Mouse (Mus musculus): ENCODE data around the gene Arxes1. TPM values are rescaled to one million over a fixed set of nuclear protein-coding genes. Genes with fewer than 3 reads are reported as not detected.
"Not testable (repeated sequence)": the region's sequence is repeated elsewhere in the genome, so short reads cannot be mapped to it uniquely, and the experiment has no call there.

Gene Arxes1
- polyA plus RNA-seq, 1 experiment from 2014 or later = 34.7 TPM

DNA sequence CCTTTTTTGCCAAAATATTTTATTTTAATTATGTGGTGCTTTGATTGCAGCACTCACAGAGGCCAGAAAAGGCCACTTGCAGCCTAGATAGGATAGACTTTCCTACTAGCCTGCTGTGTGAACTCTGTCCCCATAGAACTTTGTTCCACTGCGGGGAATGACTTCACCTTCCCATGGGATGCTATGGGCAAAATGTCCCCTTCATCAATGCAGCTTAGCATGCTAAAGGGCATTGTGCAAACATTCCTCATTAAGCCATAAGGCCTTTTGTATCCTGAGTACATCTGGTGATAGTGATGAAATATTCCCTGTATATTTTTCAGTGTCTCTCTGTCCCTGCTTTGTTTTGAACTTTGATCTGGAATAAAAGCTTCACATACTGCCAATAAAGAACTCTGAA lies 10.6 kb downstream of the Arxes1 start:
- WGBS = 80% methylated on average over 1 of the region's 1 CpGs

DNA sequence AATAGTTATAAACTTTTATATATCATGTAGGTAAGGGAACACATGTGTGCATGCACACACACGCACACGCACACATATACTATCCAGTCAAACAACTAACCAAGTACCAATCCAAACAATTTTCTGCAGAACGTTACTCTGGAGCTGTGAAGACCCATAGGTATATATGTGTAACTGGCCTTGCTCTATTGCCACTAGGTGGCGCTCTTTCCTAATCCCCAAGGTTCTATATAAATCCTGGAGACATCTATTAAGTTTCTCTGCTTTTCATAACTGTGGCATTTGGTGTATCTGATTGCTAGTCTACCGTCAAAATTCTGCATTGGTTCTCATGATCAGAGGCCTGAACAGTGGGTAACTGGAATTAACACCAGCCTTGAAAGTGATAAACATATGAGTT lies 14.4 kb downstream of the Arxes1 start:
- Histone ChIP-seq H3K9ac (replicated peaks; ENCODE audit: low read length) (no peak overlapping the region), H3K36me3 (ENCODE audit: insufficient read depth, low read length) (no peaks in the 10 kb centered on the region), H3K4me1 (ENCODE audit: insufficient read depth, low read length) (no peaks in the 10 kb centered on the region), H3K4me2 (replicated peaks; ENCODE audit: low read depth, low read length) (no peak overlapping the region), H3K4me3 (ENCODE audit: low read length) (no peak overlapping the region), H3K27me3 (ENCODE audit: insufficient read depth, low read length) (peaks cover 19% of the 10 kb centered on the region; the same call in 1 of the 2 replicates), H3K27ac (ENCODE audit: low read length) (no peak overlapping the region), H3K9me3 (ENCODE audit: low read length) (no peaks in the 10 kb centered on the region)
- ATAC-seq (ENCODE audit: low FRiP score, low TSS enrichment) = peak; percentile 51; the same call in 1 of the 2 replicates
- 17% methylated on average over 5 of the region's 5 CpGs for WGBS

More for the DNA sequence above, 10.6 kb downstream of the Arxes1 start:
- H3K4me1 ChIP-seq (ENCODE audit: insufficient read depth, low read length) = no peaks in the 10 kb centered on the region
- no peak overlapping the region for H3K9ac ChIP-seq (replicated peaks; ENCODE audit: low read length)
- H3K36me3 ChIP-seq (ENCODE audit: insufficient read depth, low read length) = no peaks in the 10 kb centered on the region
- H3K27ac ChIP-seq (ENCODE audit: low read length) = no peak overlapping the region
- H3K4me3 ChIP-seq (ENCODE audit: low read length) = no peak overlapping the region
- peaks cover 16% of the 10 kb centered on the region; the same call in 1 of the 2 replicates for H3K27me3 ChIP-seq (ENCODE audit: insufficient read depth, low read length)
- H3K4me2 ChIP-seq (replicated peaks; ENCODE audit: low read depth, low read length) = no peak overlapping the region
- ATAC-seq (ENCODE audit: low FRiP score, low TSS enrichment) = no peak
- H3K9me3 ChIP-seq (ENCODE audit: low read length) = no peaks in the 10 kb centered on the region

DNA sequence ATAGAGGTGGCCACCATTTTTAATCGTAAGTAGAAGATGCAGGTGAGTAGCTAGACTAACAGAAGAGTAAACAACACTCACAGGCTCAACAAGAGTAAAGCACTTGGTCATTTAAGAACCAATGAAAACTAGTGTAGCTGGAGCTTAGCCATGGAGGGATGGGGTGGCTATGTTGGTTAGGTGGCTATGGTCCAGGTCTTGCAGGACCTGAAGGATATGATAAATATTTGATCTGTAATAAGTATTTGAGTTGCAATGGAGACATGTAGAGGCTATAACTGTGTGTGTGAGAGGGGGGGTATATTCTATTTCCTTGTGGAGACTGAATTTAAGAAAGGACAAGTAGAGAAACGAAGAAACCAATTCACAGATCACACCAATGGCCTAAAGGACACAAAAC lies 18.1 kb downstream of the Arxes1 start:
- H3K9me3 ChIP-seq (ENCODE audit: low read length) = no peaks in the 10 kb centered on the region
- no peak for ATAC-seq (ENCODE audit: low FRiP score, low TSS enrichment)
- 75% methylated on average over 2 of the region's 2 CpGs for WGBS

DNA sequence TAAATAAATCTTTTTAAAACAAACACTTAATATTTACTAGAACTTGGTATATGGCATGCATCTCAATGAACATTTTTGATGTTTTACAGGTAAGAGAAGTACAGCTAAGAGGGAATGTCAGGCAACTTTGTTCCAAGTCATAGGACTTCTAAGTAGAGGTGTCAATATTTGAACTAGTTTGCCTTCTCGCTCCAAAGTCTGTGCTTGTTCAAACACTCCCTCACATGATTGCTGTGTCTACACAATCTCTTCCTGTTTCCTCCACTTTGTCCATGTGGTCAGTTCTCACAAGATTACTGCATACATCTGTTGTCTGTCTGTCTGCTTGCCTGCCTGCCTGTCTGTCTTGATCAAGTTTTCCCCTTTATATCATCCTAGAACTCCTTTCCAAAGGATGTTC lies 27.5 kb downstream of the Arxes1 start:
- Histone ChIP-seq H3K27ac (ENCODE audit: low read length) (no peak overlapping the region), H3K4me3 (ENCODE audit: low read length) (no peak overlapping the region), H3K4me1 (ENCODE audit: insufficient read depth, low read length) (no peaks in the 10 kb centered on the region), H3K9me3 (ENCODE audit: low read length) (no peaks in the 10 kb centered on the region), H3K9ac (replicated peaks; ENCODE audit: low read length) (no peak overlapping the region), H3K36me3 (ENCODE audit: insufficient read depth, low read length) (no peaks in the 10 kb centered on the region), H3K4me2 (replicated peaks; ENCODE audit: low read depth, low read length) (no peak overlapping the region), H3K27me3 (ENCODE audit: insufficient read depth, low read length) (peaks cover 5% of the 10 kb centered on the region)
- WGBS = 74% methylated on average over 1 of the region's 1 CpGs
- no peak for ATAC-seq (ENCODE audit: low FRiP score, low TSS enrichment)

More for the DNA sequence above, 18.1 kb downstream of the Arxes1 start:
- Histone ChIP-seq H3K9ac (replicated peaks; ENCODE audit: low read length) (no peak overlapping the region), H3K4me2 (replicated peaks; ENCODE audit: low read depth, low read length) (no peak overlapping the region), H3K36me3 (ENCODE audit: insufficient read depth, low read length) (no peaks in the 10 kb centered on the region), H3K27ac (ENCODE audit: low read length) (no peak overlapping the region), H3K4me3 (ENCODE audit: low read length) (no peak overlapping the region), H3K27me3 (ENCODE audit: insufficient read depth, low read length) (peaks cover 15% of the 10 kb centered on the region; the same call in 1 of the 2 replicates), H3K4me1 (ENCODE audit: insufficient read depth, low read length) (no peaks in the 10 kb centered on the region)

DNA sequence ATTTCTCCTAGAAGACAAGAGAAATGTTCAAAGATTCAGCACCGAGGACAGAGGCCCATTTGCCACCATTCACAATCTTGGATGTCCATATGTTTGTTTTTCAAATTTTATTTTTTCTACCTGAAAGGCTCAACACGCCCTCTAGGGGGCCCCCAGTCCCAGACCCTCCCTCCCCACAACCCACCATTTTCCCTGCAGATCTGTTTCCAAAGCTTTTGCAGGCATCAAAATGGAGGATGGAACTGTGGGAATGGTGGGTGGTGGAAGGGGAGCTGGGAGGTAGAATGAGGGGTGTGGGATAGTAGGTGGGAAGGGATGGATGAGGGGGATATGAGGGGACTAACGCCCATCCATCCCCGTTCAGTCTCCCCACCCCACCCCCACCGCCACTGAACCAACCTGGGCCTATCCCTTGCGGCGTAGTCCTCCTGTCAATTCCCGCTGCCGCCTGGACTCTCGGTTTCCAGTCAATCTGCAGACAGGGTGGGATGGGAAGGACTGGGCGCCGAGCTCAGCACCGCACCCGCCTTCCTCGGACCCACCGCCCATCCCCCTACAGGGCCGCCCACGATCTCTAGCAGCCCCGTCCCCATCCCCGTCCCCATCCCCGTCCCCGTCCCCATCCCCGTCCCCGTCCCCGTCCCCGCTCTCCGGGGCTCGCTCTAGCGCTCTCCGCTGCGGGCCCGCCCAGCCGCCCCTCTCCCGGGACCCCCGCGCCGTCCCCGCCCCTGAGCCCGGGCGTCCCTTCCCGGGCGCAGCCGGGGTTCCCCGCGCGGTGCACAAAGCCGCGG lies 34.2 kb downstream of the Arxes1 start:
- H3K4me3 ChIP-seq (ENCODE audit: low read length) = peak overlapping the region; percentile 31
- ATAC-seq (ENCODE audit: low FRiP score, low TSS enrichment) = peak; percentile 76
- H3K9ac ChIP-seq (replicated peaks; ENCODE audit: low read length); H3K4me1 ChIP-seq (ENCODE audit: insufficient read depth, low read length); H3K27me3 ChIP-seq (ENCODE audit: insufficient read depth, low read length); H3K36me3 ChIP-seq (ENCODE audit: insufficient read depth, low read length); H3K9me3 ChIP-seq (ENCODE audit: low read length); H3K27ac ChIP-seq (ENCODE audit: low read length): not testable (repeated sequence)
- 21% methylated on average over 17 of the region's 48 CpGs for WGBS
- peak overlapping the region; percentile 38 for H3K4me2 ChIP-seq (replicated peaks; ENCODE audit: low read depth, low read length)

DNA sequence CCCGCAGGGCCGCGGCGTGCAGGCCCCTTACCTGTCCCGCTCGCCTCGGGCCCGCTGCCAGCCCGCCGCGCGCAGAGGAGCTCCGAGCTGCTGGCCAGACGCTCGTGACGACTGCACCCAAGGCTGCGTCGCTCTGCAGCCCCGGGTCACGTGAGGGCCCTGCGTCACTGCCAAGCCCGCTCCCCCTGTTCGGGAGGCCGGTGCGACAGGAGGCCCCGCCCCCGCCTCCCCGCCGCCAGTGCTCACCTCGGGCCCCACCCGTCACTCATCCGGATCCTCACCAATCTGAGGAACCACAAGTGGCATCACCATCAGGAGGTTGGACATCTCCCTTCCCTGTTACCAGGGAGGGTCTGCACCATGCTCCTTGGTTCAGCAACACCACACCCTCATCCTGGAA lies 34.9 kb downstream of the Arxes1 start, which contains the start of gene Bex2:
Gene Bex2 (minus strand): TSS at position 217 of the 400 bp plus-strand sequence.
- ATAC-seq (ENCODE audit: low FRiP score, low TSS enrichment) = peak; percentile 98
- Histone ChIP-seq H3K4me2 (replicated peaks; ENCODE audit: low read depth, low read length) (peak within 1 kb of the TSS; percentile 38), H3K4me3 (ENCODE audit: low read length) (peak within 1 kb of the TSS; percentile 31)
- not testable (repeated sequence) for H3K9ac ChIP-seq (replicated peaks; ENCODE audit: low read length); H3K27me3 ChIP-seq (ENCODE audit: insufficient read depth, low read length); H3K4me1 ChIP-seq (ENCODE audit: insufficient read depth, low read length); H3K36me3 ChIP-seq (ENCODE audit: insufficient read depth, low read length); H3K9me3 ChIP-seq (ENCODE audit: low read length); H3K27ac ChIP-seq (ENCODE audit: low read length)
- WGBS = 10% methylated on average over 6 of the region's 32 CpGs

Other genes with a start within 250 kb of the Arxes1 start
- gene Bhlhb9, start 235.8 kb upstream of the Arxes1 start, polyA plus RNA-seq (2015; fragmentation: Nextera tagmentation; extraction: Ambion mirVana) = 53.8 and 55.5 TPM in 2 replicates
- gene Gprasp2, start 194.3 kb upstream of the Arxes1 start, polyA plus RNA-seq (2015; fragmentation: Nextera tagmentation; extraction: Ambion mirVana) = 24.6 and 26.3 TPM in 2 replicates
- gene Arxes2, start 39.5 kb upstream of the Arxes1 start, polyA plus RNA-seq (2015; fragmentation: Nextera tagmentation; extraction: Ambion mirVana) = 80.6 and 94.3 TPM in 2 replicates
- 75.2 and 81.8 TPM in 2 replicates for gene Bex2, start 34.9 kb downstream of the Arxes1 start, polyA plus RNA-seq (2015; fragmentation: Nextera tagmentation; extraction: Ambion mirVana)
- gene Nxf3, start 51.9 kb downstream of the Arxes1 start, polyA plus RNA-seq (2015; fragmentation: Nextera tagmentation; extraction: Ambion mirVana) = not detected in 2 replicates
- gene Bex4, start 105.6 kb downstream of the Arxes1 start, polyA plus RNA-seq (2015; fragmentation: Nextera tagmentation; extraction: Ambion mirVana) = 51.8 and 56.4 TPM in 2 replicates
- gene Tceal8, start 139.0 kb downstream of the Arxes1 start, polyA plus RNA-seq (2015; fragmentation: Nextera tagmentation; extraction: Ambion mirVana) = 159 and 170 TPM in 2 replicates
- gene Tceal5, start 170.5 kb downstream of the Arxes1 start, polyA plus RNA-seq (2015; fragmentation: Nextera tagmentation; extraction: Ambion mirVana) = 2.8 and 3.2 TPM in 2 replicates
- gene Tceal7, start 181.4 kb downstream of the Arxes1 start, polyA plus RNA-seq (2015; fragmentation: Nextera tagmentation; extraction: Ambion mirVana) = 5.2 and 6.1 TPM in 2 replicates
- gene Bex1, start 182.1 kb downstream of the Arxes1 start, polyA plus RNA-seq (2015; fragmentation: Nextera tagmentation; extraction: Ambion mirVana) = 75.7 and 81.3 TPM in 2 replicates
- gene Tceal9, start 211.7 kb downstream of the Arxes1 start, polyA plus RNA-seq (2015; fragmentation: Nextera tagmentation; extraction: Ambion mirVana) = 471 and 473 TPM in 2 replicates
- 441 and 452 TPM in 2 replicates for gene Bex3, start 236.9 kb downstream of the Arxes1 start, polyA plus RNA-seq (2015; fragmentation: Nextera tagmentation; extraction: Ambion mirVana)

All from kidney, embryonic 16.5 days (tissue).